Mouse (Mus musculus) spleen, adult 10 weeks (tissue): ENCODE data around the gene Ace3. TPM values are rescaled to one million over a fixed set of nuclear protein-coding genes. Genes with fewer than 3 reads are reported as not detected.

Experiments used
- polyA plus RNA-seq: library from polyadenylated mRNA; stranded (reverse); fragments of 350-450 nt; fragmentation: Illumina TruSeq; extraction: RNeasy Lipid Tissue Mini Kit (QIAGEN cat#74804); gene quantifications from one replicate; pipeline ENCODE4 v1.2.3, GENCODE M21; 2015; ENCODE audit warnings: low replicate concordance; ENCODE audit not compliant: insufficient read depth

Ace3 gene
- polyA plus RNA-seq = not detected

DNA sequence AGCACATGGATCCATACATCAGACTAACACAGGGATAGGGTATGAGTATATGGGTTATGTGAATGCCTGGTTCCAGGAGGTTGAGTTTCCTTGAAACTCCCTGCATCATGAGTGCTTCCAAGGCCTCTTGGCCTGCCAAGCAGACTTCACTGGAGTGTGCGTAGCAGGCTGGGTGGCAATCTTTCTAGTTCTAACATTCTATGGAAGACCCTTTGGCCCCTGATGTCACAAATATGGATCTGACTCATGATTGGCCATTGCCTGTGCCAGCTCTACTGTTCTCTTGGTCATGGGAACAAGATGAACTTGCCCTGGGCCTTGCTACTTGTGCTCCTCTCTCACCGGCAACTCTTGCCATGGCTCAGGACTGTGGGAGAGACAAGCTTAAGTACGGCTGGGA is at the start of gene Ace3:
TSS of gene Ace3 (plus strand) at position 301 of the 400 bp plus-strand sequence.

DNA sequence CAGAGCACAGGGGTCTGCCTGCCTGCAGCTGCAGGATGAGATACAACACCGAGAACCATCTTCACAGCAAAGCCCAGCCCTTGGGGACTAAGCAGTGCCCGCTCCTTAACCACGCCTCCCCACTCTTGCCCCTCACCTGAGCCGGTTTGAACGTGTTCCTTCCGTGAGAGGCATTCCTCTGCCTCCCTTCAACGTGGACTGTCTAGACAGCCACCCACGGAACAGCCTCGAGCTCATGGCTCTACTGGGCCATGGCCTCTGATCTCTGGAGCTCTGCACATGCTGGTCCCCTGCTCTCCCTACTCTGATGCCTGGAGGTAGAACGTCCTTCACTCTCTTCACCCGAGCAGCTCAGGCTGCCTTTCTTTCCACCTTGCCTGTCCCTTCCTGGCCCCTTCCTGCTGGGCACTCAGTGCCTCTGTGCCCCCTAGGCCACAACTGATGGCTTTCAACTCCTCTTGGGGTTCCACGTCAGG is 41.5 kb upstream of the Ace3 start, which contains the start of gene Cyb561:
TSS of gene Cyb561 (minus strand) at position 426 of the 476 bp plus-strand sequence.

DNA sequence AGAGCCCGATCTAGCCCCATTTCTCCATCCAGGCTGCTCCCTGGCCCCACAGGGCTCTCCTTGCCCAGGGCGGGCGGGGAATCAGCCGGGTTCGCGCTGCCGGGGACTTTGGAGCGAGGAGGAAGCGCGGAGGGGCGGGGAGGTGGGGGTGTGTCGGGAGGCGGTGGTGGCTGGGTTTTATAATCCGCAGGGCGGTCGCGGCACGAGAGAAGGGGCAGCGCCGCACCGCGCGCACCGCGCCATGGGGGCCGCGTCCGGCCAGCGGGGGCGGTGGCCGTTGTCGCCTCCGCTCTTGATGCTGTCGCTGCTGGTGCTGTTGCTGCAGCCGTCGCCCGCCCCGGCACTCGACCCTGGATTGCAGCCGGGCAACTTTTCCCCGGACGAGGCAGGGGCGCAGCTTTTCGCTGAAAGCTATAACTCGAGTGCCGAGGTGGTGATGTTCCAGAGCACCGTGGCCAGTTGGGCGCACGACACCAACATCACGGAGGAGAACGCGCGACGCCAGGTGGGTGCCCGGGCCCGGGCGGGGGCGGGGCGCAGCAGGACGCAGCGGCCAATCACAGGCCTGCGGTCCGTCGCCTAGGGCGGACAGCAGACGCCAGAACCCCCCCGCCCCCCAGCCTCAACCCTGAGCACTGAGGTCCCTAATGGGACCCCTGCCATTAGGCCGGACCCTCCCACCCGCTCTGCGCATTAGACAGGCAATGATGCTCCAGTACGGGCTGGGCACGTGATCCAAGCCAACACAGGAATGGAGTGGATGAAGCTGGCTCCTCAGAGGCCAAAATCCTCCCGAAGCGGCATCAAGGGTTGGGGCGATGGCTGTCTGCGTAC is 26.5 kb upstream of the Ace3 start, which contains the start of gene Ace:
TSS of gene Ace (plus strand) at position 205 of the 834 bp plus-strand sequence.

DNA sequence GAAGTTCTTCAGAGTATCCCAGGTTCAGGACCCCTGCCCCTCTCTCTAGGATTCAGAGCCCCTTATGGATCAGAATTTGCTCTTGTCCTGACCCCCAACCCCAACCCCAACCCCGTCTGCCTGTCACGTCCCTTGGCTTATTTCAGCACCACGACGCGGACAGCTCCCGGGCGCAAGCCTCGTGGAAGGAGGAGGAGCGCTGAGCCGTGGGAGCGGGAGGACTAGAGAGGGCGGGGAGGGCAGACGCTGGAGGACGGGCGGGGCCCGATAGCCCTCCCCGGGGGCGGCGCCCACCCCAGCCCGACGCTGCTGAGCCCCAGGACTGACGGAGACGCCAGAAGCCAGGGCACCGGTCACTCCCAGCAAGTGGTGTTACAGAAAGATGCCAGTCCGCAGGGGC is 13.3 kb downstream of the Ace3 start, which contains the start of gene Kcnh6:
TSS of gene Kcnh6 (plus strand) at position 304 of the 400 bp plus-strand sequence.

DNA sequence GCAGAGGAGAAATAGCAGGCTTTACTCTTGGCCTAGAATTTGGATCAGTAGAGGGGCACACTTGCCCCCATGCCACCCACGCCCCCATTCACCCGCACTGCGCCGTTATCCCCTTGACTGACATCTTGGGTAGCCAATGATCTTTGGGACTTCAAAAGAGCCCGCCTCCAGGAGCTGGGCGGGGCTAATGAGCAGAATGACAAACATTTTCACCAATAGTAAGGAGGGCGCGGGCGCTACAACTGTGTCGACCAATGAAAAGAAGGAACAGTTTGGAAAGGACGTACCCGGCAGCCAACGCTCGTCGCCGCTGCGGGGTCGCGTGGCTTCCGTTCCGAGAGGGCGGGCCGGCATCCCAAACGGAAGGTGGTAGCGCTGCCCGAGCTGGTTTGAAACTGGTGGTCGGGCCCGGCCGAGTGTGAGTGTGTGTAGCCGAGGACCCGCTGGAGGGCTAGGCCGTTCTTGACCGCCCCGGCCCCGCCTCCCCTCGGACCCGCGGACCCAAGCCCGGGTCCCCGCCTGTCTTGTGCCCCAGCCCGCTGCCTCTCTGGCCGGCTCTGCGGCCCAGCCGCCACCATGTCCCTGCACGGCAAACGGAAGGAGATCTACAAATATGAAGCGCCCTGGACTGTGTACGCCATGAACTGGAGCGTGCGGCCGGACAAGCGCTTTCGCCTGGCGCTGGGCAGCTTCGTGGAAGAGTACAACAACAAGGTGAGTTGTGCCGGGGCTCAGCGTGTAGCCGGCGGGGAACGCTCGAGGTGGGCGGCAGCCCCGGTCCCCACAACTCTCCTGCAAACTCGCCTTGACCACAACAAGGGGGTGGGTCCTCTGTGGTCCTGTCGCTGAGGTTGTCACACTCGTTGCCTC is 42.3 kb downstream of the Ace3 start, which contains the start of gene Dcaf7:
TSS of gene Dcaf7 (plus strand) at position 325 of the 870 bp plus-strand sequence.

Other genes starting within 250 kb of the Ace3 start
- gene Cyb561, start 41.3 kb upstream of the Ace3 start, polyA plus RNA-seq = 2.0 TPM
- gene Ace, start 26.7 kb upstream of the Ace3 start, polyA plus RNA-seq = 8.4 TPM
- not detected for gene Kcnh6, start 13.4 kb downstream of the Ace3 start, polyA plus RNA-seq
- gene Dcaf7, start 42.2 kb downstream of the Ace3 start, polyA plus RNA-seq = 67.7 TPM
- 15.3 TPM for gene Taco1, start 71.4 kb downstream of the Ace3 start, polyA plus RNA-seq
- gene Map3k3, start 89.9 kb downstream of the Ace3 start, polyA plus RNA-seq = 60.8 TPM
- not detected for gene Gm10840, start 166.2 kb downstream of the Ace3 start, polyA plus RNA-seq
- 322 TPM for gene Limd2, start 166.2 kb downstream of the Ace3 start, polyA plus RNA-seq
- 35.5 TPM for gene Strada, start 207.5 kb downstream of the Ace3 start, polyA plus RNA-seq
- gene Ccdc47, start 221.7 kb downstream of the Ace3 start, polyA plus RNA-seq = 113 TPM
- gene Ddx42, start 222.3 kb downstream of the Ace3 start, polyA plus RNA-seq = 89.4 TPM